Mouse (Mus musculus): ENCODE measurements at regions not wholly inside any gene's neighbourhood (a gene's known extent, or its start where the extent isn't known, plus 50 kb on each side); places are given as distances from the start of the nearest gene placed in this dataset.

GRCm38 (mm10) chr6:51300694-51301417 lies 131.6 kb upstream of the Nfe2l3 start:
- TF ChIP-seq CTCF (IDR thresholded peaks at IDR 0.05; ENCODE audit: control insufficient read depth, insufficient read depth, insufficient replicate concordance, low read depth, low read length) (no peak), POLR2A (IDR thresholded peaks at IDR 0.05; ENCODE audit: control insufficient read depth, low read depth, low read length) (no peak)
